Mouse (Mus musculus): ENCODE measurements around the gene Arhgap40. TPM values are rescaled to one million over a fixed set of nuclear protein-coding genes. Genes with fewer than 3 reads are reported as not detected.
A peak's percentile ranks its signal among the peaks of the same experiment; 100 is the strongest.

Arhgap40 gene
- polyA plus RNA-seq, 1 experiment from 2014 or later: 0.40 TPM

DNA sequence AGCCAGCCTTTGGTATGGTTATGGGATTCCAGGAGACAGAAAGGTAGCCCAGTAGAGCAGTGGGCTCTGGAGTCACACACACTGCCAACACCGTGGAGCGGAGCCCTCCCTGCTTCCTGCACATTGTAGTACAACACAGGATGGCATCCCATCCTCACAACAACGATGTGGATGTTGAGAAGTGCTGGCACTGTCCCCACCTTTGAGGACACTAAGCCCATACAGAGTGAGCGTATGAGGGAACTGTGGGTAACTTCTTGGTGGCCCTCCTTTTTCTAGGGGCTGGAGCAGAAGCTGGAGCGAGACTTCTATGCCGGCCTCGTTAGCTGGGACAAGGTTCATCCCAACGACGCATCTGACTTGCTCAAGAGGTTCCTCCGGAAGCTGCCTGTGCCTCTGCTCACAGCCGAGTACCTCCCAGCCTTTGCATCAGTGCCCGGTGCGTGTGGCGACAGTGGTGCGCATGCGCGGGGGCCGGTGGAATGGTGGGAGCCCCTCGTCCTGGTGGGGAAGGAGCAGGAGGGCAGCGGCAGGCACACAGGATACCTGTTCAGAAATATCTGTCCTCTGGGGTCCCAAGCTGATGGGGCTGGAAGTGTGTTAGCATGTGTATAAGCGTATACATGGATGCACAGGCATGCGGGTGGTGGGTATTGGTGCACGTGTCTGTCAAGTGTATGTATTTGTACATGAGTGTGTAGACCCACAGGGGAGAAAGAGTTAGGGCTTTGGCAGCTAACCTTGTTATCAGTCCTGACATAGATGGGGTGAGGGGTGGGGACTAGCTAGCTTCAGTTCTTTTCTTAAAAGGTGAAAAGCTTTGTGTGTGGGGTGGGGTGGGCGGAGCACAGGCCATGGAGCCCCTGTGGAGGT is 27.1 kb downstream of the Arhgap40 start:
- WGBS: 51% methylated on average over 24 of the region's 24 CpGs
- no peak overlapping the region for H3K27ac ChIP-seq (ENCODE audit: low read depth, low read length)
- ATAC-seq (ENCODE audit: low FRiP score): no peak

GRCm38 (mm10) chr2:158541286-158541685 is 28.7 kb downstream of the Arhgap40 start:
- Histone ChIP-seq H3K4me2 (no peak overlapping the region), H3K9ac (ENCODE audit: low read length) (no peak overlapping the region), H3K9me3 (ENCODE audit: control insufficient read depth, low read length) (no peaks in the 10 kb centered on the region), H3K27ac (ENCODE audit: low read depth, low read length) (no peak overlapping the region), H3K4me3 (ENCODE audit: low read depth, low read length) (no peak overlapping the region), H3K4me1 (ENCODE audit: control insufficient read depth, insufficient read depth, low read length) (no peaks in the 10 kb centered on the region), H3K36me3 (ENCODE audit: control insufficient read depth, insufficient read depth, low read length) (no peaks in the 10 kb centered on the region), H3K27me3 (ENCODE audit: control insufficient read depth, insufficient read depth, low read length) (no peaks in the 10 kb centered on the region)
- 58% methylated on average over 4 of the region's 4 CpGs for WGBS
- ATAC-seq (ENCODE audit: low FRiP score): no peak
- DNase-seq (ENCODE audit: low spot score, missing footprints): no peak

More for the DNA sequence above, 27.1 kb downstream of the Arhgap40 start:
- H3K4me1 ChIP-seq (ENCODE audit: control insufficient read depth, insufficient read depth, low read length): no peaks in the 10 kb centered on the region
- H3K4me2 ChIP-seq: peak overlapping the region; percentile 17; the same call in 1 of the 2 replicates
- H3K27me3 ChIP-seq (ENCODE audit: control insufficient read depth, insufficient read depth, low read length): no peaks in the 10 kb centered on the region
- H3K36me3 ChIP-seq (ENCODE audit: control insufficient read depth, insufficient read depth, low read length): no peaks in the 10 kb centered on the region
- H3K4me3 ChIP-seq (ENCODE audit: low read depth, low read length): no peak overlapping the region
- DNase-seq (ENCODE audit: low spot score, missing footprints): peak; percentile 92
- no peak overlapping the region; the same call in 1 of the 2 replicates for H3K9ac ChIP-seq (ENCODE audit: low read length)
- no peaks in the 10 kb centered on the region for H3K9me3 ChIP-seq (ENCODE audit: control insufficient read depth, low read length)

DNA sequence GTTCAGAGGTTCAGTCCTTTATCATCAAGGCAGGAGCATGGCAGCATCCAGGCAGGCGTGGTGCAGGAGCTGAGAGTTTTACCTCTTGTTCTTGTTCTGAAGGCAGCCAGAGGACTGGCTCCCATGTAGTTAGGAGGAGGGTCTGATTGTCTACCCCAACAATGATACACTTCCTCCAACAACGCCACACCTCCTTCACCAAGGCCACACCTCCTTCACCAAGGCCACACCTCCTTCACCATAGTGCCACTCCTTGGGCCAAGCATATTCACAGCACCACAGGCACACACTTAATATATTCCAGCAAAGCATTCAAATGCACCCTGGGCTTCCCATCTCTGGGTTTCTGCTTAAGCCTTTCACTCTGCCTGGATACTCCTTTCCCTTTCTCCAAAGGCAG is 32.7 kb downstream of the Arhgap40 start:
- DNase-seq (ENCODE audit: low spot score, missing footprints) (peak; percentile 19), ATAC-seq (ENCODE audit: low FRiP score) (no peak)
- no peaks in the 10 kb centered on the region for H3K36me3 ChIP-seq (ENCODE audit: control insufficient read depth, insufficient read depth, low read length)
- H3K27ac ChIP-seq (ENCODE audit: low read depth, low read length): no peak overlapping the region
- H3K4me2 ChIP-seq: no peak overlapping the region
- no peaks in the 10 kb centered on the region for H3K4me1 ChIP-seq (ENCODE audit: control insufficient read depth, insufficient read depth, low read length)
- 77% methylated on average over 2 of the region's 2 CpGs for whole genome bisulfite sequencing
- H3K27me3 ChIP-seq (ENCODE audit: control insufficient read depth, insufficient read depth, low read length): no peaks in the 10 kb centered on the region
- H3K4me3 ChIP-seq (ENCODE audit: low read depth, low read length): no peak overlapping the region
- H3K9ac ChIP-seq (ENCODE audit: low read length): no peak overlapping the region
- H3K9me3 ChIP-seq (ENCODE audit: control insufficient read depth, low read length): no peaks in the 10 kb centered on the region

DNA sequence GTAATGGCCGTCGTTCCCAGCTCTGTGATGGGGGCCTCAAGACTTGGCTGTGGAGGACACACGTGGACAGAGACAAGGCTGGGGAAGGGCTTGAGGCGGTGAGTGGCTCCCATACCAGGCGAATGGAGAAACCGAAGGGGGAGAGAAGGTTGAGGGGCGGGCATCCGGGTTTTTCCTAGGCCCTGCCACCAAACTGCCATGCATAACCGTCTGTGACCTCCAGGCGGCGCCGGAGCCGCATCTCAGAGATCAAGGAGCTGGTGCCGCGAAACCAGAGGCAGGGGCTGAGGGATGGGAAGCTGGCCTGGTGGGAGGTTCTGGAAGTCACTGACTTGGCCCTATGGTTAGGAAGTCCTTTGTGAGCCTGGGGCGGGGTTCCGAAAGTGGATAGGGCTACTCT is 34.2 kb downstream of the Arhgap40 start:
- peak; percentile 79 for ATAC-seq (ENCODE audit: low FRiP score)
- Histone ChIP-seq H3K36me3 (ENCODE audit: control insufficient read depth, insufficient read depth, low read length) (no peaks in the 10 kb centered on the region), H3K9ac (ENCODE audit: low read length) (peak overlapping the region; percentile 6; the same call in 1 of the 2 replicates), H3K4me1 (ENCODE audit: control insufficient read depth, insufficient read depth, low read length) (no peaks in the 10 kb centered on the region), H3K4me3 (ENCODE audit: low read depth, low read length) (no peak overlapping the region), H3K4me2 (no peak overlapping the region), H3K27ac (ENCODE audit: low read depth, low read length) (no peak overlapping the region), H3K9me3 (ENCODE audit: control insufficient read depth, low read length) (no peaks in the 10 kb centered on the region), H3K27me3 (ENCODE audit: control insufficient read depth, insufficient read depth, low read length) (no peaks in the 10 kb centered on the region)
- 4% methylated on average over 17 of the region's 17 CpGs for WGBS
- peak; percentile 100 for DNase-seq (ENCODE audit: low spot score, missing footprints)

GRCm38 (mm10) chr2:158550067-158550466 is 37.5 kb downstream of the Arhgap40 start:
- no peak overlapping the region for H3K9ac ChIP-seq (ENCODE audit: low read length)
- H3K9me3 ChIP-seq (ENCODE audit: control insufficient read depth, low read length): no peaks in the 10 kb centered on the region
- DNase-seq (ENCODE audit: low spot score, missing footprints): peak; percentile 94
- no peak overlapping the region for H3K4me2 ChIP-seq
- WGBS: 5% methylated on average over 3 of the region's 3 CpGs
- H3K4me3 ChIP-seq (ENCODE audit: low read depth, low read length): no peak overlapping the region
- H3K27ac ChIP-seq (ENCODE audit: low read depth, low read length): no peak overlapping the region
- H3K36me3 ChIP-seq (ENCODE audit: control insufficient read depth, insufficient read depth, low read length): no peaks in the 10 kb centered on the region
- ATAC-seq (ENCODE audit: low FRiP score): peak; percentile 69; the same call in 1 of the 2 replicates
- no peaks in the 10 kb centered on the region for H3K4me1 ChIP-seq (ENCODE audit: control insufficient read depth, insufficient read depth, low read length)
- H3K27me3 ChIP-seq (ENCODE audit: control insufficient read depth, insufficient read depth, low read length): peaks cover 18% of the 10 kb centered on the region

- H3K9me3 ChIP-seq (ENCODE audit: control insufficient read depth, low read length): no peaks in the 10 kb centered on the region
- no peaks in the 10 kb centered on the region for H3K36me3 ChIP-seq (ENCODE audit: control insufficient read depth, insufficient read depth, low read length)
- H3K27me3 ChIP-seq (ENCODE audit: control insufficient read depth, insufficient read depth, low read length): peaks cover 27% of the 10 kb centered on the region
Measured at GRCm38 (mm10) chr2:158554366-158554765, 41.8 kb downstream of the Arhgap40 start.

DNA sequence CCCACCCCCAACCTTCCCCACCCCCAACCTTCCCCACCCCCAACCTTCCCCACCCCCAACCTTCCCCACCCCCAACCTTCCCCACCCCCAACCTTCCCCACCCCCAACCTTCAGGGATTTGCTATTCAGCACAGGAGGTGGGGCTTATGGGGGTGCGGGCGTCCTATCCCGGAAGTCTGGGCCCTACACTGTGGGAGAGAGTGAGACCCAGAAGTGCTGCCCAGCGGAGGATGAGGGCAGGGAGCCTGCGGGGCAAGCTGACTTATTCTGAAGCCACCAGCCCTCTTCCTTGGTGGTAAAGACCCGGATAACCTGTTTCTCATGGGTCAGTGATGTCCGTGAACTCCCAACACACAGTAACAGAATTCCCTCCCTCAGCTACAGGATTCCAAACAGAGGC is 42.7 kb downstream of the Arhgap40 start:
- Histone ChIP-seq H3K9ac (ENCODE audit: low read length) (no peak overlapping the region), H3K4me3 (ENCODE audit: low read depth, low read length) (no peak overlapping the region), H3K4me2 (peak overlapping the region; percentile 14; the same call in 1 of the 2 replicates), H3K27me3 (ENCODE audit: control insufficient read depth, insufficient read depth, low read length) (peaks cover 27% of the 10 kb centered on the region), H3K9me3 (ENCODE audit: control insufficient read depth, low read length) (no peaks in the 10 kb centered on the region), H3K4me1 (ENCODE audit: control insufficient read depth, insufficient read depth, low read length) (peaks cover 10% of the 10 kb centered on the region), H3K27ac (ENCODE audit: low read depth, low read length) (no peak overlapping the region), H3K36me3 (ENCODE audit: control insufficient read depth, insufficient read depth, low read length) (no peaks in the 10 kb centered on the region)
- WGBS: 4% methylated on average over 7 of the region's 7 CpGs
- ATAC-seq (ENCODE audit: low FRiP score) (no peak), DNase-seq (ENCODE audit: low spot score, missing footprints) (peak; percentile 89)

More at GRCm38 (mm10) chr2:158554366-158554765, 41.8 kb downstream of the Arhgap40 start:
- Histone ChIP-seq H3K9ac (ENCODE audit: low read length) (no peak overlapping the region), H3K27ac (ENCODE audit: low read depth, low read length) (no peak overlapping the region), H3K4me1 (ENCODE audit: control insufficient read depth, insufficient read depth, low read length) (peaks cover 5% of the 10 kb centered on the region; the same call in 1 of the 2 replicates), H3K4me3 (ENCODE audit: low read depth, low read length) (no peak overlapping the region), H3K4me2 (no peak overlapping the region)
- peak; percentile 81 for DNase-seq (ENCODE audit: low spot score, missing footprints)
- no peak for ATAC-seq (ENCODE audit: low FRiP score)
- 13% methylated on average over 10 of the region's 10 CpGs for WGBS

GRCm38 (mm10) chr2:158555812-158556211 is 43.2 kb downstream of the Arhgap40 start:
- ATAC-seq (ENCODE audit: low FRiP score): peak; percentile 22
- WGBS: 4% methylated on average over 8 of the region's 8 CpGs
- peak overlapping the region; percentile 21 for H3K4me3 ChIP-seq (ENCODE audit: low read depth, low read length)
- H3K27me3 ChIP-seq (ENCODE audit: control insufficient read depth, insufficient read depth, low read length): peaks cover 27% of the 10 kb centered on the region
- peaks cover 12% of the 10 kb centered on the region for H3K4me1 ChIP-seq (ENCODE audit: control insufficient read depth, insufficient read depth, low read length)
- peak overlapping the region; percentile 50 for H3K4me2 ChIP-seq
- no peaks in the 10 kb centered on the region for H3K36me3 ChIP-seq (ENCODE audit: control insufficient read depth, insufficient read depth, low read length)
- H3K9ac ChIP-seq (ENCODE audit: low read length): peak overlapping the region; percentile 38
- H3K9me3 ChIP-seq (ENCODE audit: control insufficient read depth, low read length): no peaks in the 10 kb centered on the region
- no peak for DNase-seq (ENCODE audit: low spot score, missing footprints)
- no peak overlapping the region for H3K27ac ChIP-seq (ENCODE audit: low read depth, low read length)

- Histone ChIP-seq H3K4me3 (ENCODE audit: low read depth, low read length) (peak overlapping the region; percentile 21), H3K27me3 (ENCODE audit: control insufficient read depth, insufficient read depth, low read length) (peaks cover 27% of the 10 kb centered on the region), H3K36me3 (ENCODE audit: control insufficient read depth, insufficient read depth, low read length) (no peaks in the 10 kb centered on the region), H3K4me2 (peak overlapping the region; percentile 50), H3K9ac (ENCODE audit: low read length) (peak overlapping the region; percentile 38), H3K27ac (ENCODE audit: low read depth, low read length) (no peak overlapping the region), H3K9me3 (ENCODE audit: control insufficient read depth, low read length) (no peaks in the 10 kb centered on the region), H3K4me1 (ENCODE audit: control insufficient read depth, insufficient read depth, low read length) (peaks cover 13% of the 10 kb centered on the region)
- DNase-seq (ENCODE audit: low spot score, missing footprints) (peak; percentile 98), ATAC-seq (ENCODE audit: low FRiP score) (peak; percentile 43)
- WGBS: 0% methylated on average over 20 of the region's 20 CpGs
Measured at GRCm38 (mm10) chr2:158556225-158556624, 43.6 kb downstream of the Arhgap40 start.
